Mouse (Mus musculus) urinary bladder, postnatal 14 days (tissue): ENCODE data around the gene Cyp27a1.

Source experiments
- DNase-seq: peaks from one replicate; pipeline ENCODE4 v3.0.0; 2021; ENCODE audit warnings: low spot score

Cyp27a1 gene

DNA sequence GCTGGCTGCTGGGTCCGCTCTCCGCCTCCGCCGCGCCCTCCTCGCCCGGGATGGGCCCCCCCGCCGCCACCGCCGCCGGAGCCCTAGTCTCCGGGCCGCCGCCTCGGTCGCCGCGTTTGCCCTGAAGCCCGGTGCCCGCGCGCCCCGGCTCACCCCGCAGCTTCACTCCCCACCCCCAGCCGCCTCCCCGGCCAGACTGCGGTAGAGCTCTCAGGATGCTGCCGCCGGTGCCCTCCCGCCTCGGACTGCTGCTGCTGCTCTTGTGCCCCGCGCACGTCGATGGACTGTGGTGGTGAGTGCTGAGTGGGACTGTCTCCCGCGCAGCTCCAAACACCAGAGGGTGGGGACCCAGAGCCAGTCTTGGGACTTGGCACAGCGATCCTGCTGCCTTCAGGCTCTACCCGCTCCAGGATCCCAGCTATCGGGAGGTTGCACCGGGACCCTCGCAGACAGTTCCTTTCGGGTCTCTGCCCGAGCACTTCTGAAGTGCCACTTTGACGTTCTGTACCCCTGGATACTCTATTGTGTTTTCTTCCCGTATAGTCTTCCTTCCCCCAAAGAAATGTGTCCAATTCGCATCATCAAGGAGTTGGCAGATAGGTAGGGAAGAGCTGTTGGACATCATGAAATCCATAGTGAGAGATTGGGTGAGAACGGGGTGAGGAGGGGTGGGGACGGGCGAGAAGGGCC lies 58.7 kb downstream of the Cyp27a1 start:
- DNase-seq: no peak

DNA sequence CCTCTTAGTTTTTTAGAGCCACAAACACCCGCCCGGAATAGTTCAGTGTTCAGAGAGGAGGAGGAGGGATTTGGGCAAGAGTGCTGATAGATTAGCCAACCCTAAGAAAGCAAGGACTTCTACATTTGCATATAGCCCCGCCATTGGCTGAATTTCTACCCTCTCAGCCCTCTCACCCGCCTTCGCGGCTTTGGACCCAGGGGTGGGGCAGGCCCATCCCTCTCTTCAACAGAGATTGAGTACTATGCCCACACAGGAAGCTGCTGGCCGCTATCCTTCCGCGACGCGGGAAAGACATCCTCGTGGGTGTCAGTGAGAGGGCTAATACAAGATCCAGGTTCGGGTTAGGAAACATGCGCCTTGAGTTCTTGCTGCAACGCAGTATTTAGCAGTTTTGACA lies 59.8 kb downstream of the Cyp27a1 start:
- DNase-seq: peak; percentile 87

DNA sequence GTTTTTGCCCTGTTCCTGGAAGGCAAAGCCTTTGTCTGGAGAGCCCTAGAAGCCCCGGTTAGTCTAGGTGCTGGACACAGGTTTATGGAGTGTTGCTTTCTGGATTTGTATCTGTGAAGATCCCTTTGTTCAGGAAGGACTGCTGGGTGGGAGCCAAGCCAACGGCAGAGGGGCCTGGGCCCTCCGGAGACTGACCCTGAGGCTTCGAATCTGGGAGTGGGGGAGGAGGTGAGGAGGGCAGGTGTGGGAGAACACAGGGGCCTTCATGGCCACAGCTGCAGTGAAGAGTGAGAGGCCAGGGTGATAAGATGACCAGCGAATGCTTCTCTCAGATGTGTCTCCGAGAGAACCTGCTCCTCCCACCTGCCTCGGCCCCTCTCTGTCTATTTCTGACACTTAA lies 60.7 kb downstream of the Cyp27a1 start:
- DNase-seq: no peak

DNA sequence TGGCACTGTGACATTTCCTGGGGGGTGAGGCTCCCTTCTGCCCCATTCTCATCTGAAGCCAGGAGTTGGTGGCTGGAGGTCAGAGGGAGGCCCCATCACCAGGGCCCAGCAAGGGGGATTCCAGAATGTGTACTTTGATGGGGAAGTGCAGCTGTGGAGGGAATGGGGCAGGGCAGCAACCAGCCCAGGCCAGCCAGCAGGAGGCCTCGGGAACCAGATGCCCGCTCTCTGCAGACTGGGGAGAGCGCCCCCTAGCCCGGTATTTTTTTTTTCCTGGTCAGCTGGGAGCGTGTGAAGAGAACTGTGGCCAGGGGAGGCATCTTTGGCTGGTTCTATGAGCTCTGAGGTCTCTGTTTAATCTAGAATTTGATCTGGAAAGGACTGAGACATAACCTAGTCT lies 62.4 kb downstream of the Cyp27a1 start:
- peak; percentile 54 for DNase-seq

DNA sequence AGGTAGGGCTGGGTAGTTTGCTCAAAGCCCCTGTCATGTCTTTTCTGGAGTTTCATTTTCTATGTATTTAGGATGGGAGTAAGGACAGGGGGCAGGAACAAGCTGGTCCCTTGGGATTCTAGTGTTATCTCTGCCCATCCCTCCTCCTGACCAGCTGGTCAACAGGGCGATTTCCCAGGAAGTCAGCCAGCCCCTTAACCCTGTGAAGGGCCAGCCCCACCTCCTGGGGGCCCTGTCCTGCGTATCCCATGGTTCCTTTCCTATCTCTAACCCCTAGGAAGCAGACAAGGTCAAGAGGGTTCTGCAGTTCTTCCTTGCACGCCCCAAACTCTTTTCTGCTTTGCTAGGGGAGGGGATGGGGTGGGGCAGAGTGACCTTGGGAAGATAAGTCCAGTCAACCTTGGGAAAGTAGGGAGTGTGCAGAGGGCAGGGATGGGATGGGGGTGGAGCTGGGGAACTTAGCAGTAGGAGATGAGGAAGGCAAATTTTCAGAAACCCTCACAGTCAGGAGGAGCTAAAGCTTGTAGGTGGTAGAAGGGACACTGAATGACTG lies 65.6 kb downstream of the Cyp27a1 start:
- DNase-seq: no peak

DNA sequence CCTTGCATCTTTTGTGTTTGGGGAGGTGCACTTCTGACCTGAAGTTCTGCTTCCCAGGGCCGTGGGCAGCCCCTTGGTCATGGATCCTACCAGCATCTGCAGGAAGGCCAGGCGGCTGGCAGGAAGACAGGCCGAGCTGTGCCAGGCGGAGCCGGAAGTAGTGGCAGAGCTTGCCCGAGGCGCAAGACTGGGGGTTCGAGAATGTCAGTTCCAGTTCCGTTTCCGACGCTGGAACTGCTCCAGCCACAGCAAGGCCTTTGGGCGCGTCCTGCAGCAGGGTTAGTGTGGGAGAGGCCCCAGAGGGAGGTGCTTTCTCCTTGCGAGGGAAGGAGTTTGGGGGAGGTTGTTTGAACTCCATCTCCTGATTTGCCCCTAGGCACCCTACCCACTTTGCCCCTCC lies 68.7 kb downstream of the Cyp27a1 start:
- peak; percentile 56 for DNase-seq

DNA sequence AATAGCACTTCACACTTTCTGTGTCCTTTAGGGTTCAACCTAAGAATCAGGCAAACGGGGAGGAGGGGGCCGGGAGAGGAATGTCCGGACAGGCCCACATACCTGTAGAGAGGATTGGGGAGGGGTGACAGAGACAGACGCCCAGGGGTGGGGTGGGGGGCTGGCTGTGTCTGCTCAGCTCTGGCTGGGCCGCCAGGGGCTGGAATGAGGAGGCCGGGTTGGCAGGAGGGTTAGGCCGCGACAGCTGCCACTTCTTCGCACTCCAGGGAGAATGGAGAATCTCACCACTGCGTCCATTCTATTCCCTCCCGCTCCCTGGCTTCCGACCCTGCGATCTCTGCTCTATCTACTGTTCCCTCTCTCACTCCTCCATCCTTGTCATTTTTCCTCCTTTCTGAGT lies 70.2 kb downstream of the Cyp27a1 start:
- no peak for DNase-seq

DNA sequence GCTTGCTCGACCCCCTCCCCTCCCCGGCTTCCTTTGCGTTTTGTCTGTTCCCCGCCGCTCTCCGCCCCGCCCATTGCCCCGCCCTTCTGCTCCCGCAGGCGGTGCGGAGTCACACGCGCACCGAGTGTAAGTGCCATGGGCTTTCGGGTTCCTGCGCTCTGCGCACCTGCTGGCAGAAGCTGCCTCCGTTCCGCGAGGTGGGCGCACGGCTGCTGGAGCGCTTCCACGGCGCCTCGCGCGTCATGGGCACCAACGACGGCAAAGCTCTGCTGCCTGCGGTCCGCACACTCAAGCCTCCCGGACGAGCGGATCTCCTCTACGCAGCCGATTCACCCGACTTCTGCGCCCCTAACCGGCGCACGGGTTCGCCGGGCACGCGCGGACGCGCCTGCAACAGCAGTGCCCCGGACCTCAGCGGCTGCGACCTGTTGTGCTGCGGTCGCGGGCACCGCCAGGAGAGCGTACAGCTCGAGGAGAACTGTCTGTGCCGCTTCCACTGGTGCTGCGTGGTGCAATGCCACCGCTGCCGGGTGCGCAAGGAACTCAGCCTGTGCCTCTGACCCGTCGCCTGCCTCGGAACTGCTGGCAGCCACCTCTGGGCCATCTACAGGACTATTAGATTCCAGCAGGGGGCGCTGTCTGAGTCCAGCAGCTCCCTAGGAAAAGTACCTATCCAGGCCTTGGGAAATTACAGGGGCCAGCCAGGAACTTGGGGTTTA lies 70.8 kb downstream of the Cyp27a1 start:
- peak; percentile 75 for DNase-seq
